Mouse (Mus musculus): Measurements from ENCODE around the gene Ranbp1. TPM values are rescaled to one million over a fixed set of nuclear protein-coding genes. Genes with fewer than 3 reads are reported as not detected.

Gene Ranbp1
- polyA plus RNA-seq, 1 experiment from 2014 or later = 1,409 TPM

DNA sequence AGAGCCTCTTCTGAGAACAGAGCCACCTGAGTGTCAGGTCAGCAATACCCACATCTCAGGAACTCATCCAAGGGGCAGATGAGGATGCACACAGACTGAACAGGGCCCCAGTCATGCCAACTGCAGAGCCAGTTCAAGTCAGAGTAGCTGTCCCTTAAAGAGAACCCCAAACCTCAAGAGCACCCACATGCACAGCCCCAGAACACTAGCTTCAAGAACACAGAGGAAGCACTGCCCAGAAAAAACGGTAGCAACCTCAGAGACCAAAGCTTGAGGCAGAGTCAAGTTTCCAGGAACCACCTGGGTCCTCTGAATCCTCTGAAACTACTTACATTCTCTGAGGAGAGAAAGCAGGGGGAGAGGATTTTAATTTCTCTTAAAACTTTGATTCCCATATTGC, 15.1 kb downstream of the Ranbp1 start:
- Histone ChIP-seq H3K36me3 (replicated peaks; ENCODE audit: control insufficient read depth, insufficient read depth, low read depth, low read length) (peaks cover 3% of the 10 kb centered on the region; the same call in 1 of the 2 replicates), H3K4me3 (ENCODE audit: low read depth, low read length) (no peak overlapping the region), H3K9ac (replicated peaks; ENCODE audit: low read length) (no peak overlapping the region; the same call in 1 of the 2 replicates), H3K27ac (replicated peaks; ENCODE audit: low read depth, low read length) (no peak overlapping the region), H3K9me3 (replicated peaks; ENCODE audit: control insufficient read depth, low read length) (no peaks in the 10 kb centered on the region), H3K4me1 (ENCODE audit: control insufficient read depth, insufficient read depth, low read length) (no peaks in the 10 kb centered on the region), H3K27me3 (ENCODE audit: control insufficient read depth, insufficient read depth, low read length) (no peaks in the 10 kb centered on the region), H3K4me2 (ENCODE audit: low read depth, low read length) (no peak overlapping the region)
- DNase-seq (ENCODE audit: low spot score) = no peak
- ATAC-seq (replicated peaks; ENCODE audit: insufficient number of reproducible peaks, low FRiP score, low TSS enrichment, low read depth) = no peak
- 50% methylated on average over 1 of the region's 1 CpGs for WGBS

DNA sequence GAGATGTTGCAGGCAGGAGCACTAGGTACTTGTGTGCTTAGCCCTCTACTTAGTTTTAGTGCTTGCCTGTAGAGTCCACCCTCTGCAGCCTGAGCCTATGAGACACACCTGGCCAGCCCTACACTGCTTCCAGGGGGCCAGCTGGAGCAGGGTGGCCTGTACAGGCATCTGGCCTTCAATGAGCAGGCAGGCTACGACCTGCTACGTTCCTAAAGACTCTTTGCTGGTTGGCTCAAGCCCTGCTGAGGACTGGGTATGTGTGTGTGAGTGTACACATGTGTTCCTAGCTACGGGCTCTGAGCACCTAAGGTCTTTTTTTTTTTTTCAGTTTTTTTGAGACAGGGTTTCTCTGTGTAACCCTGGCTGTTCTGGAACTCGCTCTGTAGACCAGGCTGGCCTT, 17.1 kb downstream of the Ranbp1 start:
- Histone ChIP-seq H3K9ac (replicated peaks; ENCODE audit: low read length) (no peak overlapping the region), H3K4me2 (ENCODE audit: low read depth, low read length) (no peak overlapping the region), H3K4me1 (ENCODE audit: control insufficient read depth, insufficient read depth, low read length) (no peaks in the 10 kb centered on the region), H3K27ac (replicated peaks; ENCODE audit: low read depth, low read length) (no peak overlapping the region), H3K4me3 (ENCODE audit: low read depth, low read length) (no peak overlapping the region), H3K36me3 (replicated peaks; ENCODE audit: control insufficient read depth, insufficient read depth, low read depth, low read length) (no peaks in the 10 kb centered on the region; the same call in 1 of the 2 replicates), H3K27me3 (ENCODE audit: control insufficient read depth, insufficient read depth, low read length) (no peaks in the 10 kb centered on the region), H3K9me3 (replicated peaks; ENCODE audit: control insufficient read depth, low read length) (no peaks in the 10 kb centered on the region)
- WGBS = 81% methylated on average over 4 of the region's 4 CpGs
- DNase-seq (ENCODE audit: low spot score) (no peak), ATAC-seq (replicated peaks; ENCODE audit: insufficient number of reproducible peaks, low FRiP score, low TSS enrichment, low read depth) (no peak)

DNA sequence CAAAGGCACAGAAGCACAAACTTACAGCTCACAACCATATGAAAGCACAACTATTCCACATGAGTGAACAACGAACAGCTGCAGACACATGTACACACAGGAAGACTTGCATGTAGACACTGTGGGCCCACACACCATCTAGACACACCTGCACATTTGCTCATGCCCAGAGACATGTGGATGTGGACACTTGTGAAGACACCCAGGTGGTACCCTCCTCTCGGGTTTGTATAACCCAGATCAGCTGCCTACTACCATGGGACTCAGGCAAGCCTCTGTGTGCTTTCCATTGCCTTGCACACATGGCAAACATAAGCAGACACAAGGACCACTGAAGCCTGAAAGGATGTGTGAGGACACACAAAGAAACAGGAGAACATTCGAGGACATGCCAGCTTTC, 17.5 kb downstream of the Ranbp1 start:
- no peaks in the 10 kb centered on the region for H3K27me3 ChIP-seq (ENCODE audit: control insufficient read depth, insufficient read depth, low read length)
- no peaks in the 10 kb centered on the region for H3K4me1 ChIP-seq (ENCODE audit: control insufficient read depth, insufficient read depth, low read length)
- no peaks in the 10 kb centered on the region for H3K9me3 ChIP-seq (replicated peaks; ENCODE audit: control insufficient read depth, low read length)
- DNase-seq (ENCODE audit: low spot score) (no peak), ATAC-seq (replicated peaks; ENCODE audit: insufficient number of reproducible peaks, low FRiP score, low TSS enrichment, low read depth) (no peak)
- 78% methylated on average over 3 of the region's 3 CpGs for WGBS
- H3K4me2 ChIP-seq (ENCODE audit: low read depth, low read length) = no peak overlapping the region
- no peaks in the 10 kb centered on the region; the same call in 1 of the 2 replicates for H3K36me3 ChIP-seq (replicated peaks; ENCODE audit: control insufficient read depth, insufficient read depth, low read depth, low read length)
- no peak overlapping the region for H3K9ac ChIP-seq (replicated peaks; ENCODE audit: low read length)
- H3K27ac ChIP-seq (replicated peaks; ENCODE audit: low read depth, low read length) = no peak overlapping the region
- H3K4me3 ChIP-seq (ENCODE audit: low read depth, low read length) = no peak overlapping the region

DNA sequence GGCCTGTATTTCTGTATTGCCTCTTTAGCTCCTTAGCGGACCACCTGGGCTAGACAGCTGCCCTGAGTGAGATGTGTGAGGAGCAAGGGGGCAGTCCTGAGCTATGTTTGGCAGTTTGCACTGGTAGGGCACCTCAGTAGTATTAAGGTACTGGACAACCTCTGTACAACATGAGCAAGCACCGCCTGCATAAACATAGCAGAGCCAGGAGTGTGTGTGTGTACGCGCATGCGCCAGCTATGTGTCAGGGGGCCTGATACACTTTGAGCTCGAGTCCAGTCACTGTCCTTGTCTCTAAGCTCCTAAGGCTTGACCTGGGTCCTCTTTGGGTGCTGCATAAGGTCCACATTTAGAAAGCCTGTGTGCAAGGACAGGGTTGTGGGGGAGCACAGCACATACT, 17.9 kb downstream of the Ranbp1 start:
- Histone ChIP-seq H3K4me2 (ENCODE audit: low read depth, low read length) (no peak overlapping the region), H3K27ac (replicated peaks; ENCODE audit: low read depth, low read length) (no peak overlapping the region), H3K4me1 (ENCODE audit: control insufficient read depth, insufficient read depth, low read length) (no peaks in the 10 kb centered on the region), H3K9me3 (replicated peaks; ENCODE audit: control insufficient read depth, low read length) (no peaks in the 10 kb centered on the region), H3K4me3 (ENCODE audit: low read depth, low read length) (no peak overlapping the region), H3K9ac (replicated peaks; ENCODE audit: low read length) (no peak overlapping the region), H3K36me3 (replicated peaks; ENCODE audit: control insufficient read depth, insufficient read depth, low read depth, low read length) (no peaks in the 10 kb centered on the region; the same call in 1 of the 2 replicates), H3K27me3 (ENCODE audit: control insufficient read depth, insufficient read depth, low read length) (no peaks in the 10 kb centered on the region)
- DNase-seq (ENCODE audit: low spot score) = no peak
- ATAC-seq (replicated peaks; ENCODE audit: insufficient number of reproducible peaks, low FRiP score, low TSS enrichment, low read depth) = no peak
- 97% methylated on average over 6 of the region's 6 CpGs for WGBS

DNA sequence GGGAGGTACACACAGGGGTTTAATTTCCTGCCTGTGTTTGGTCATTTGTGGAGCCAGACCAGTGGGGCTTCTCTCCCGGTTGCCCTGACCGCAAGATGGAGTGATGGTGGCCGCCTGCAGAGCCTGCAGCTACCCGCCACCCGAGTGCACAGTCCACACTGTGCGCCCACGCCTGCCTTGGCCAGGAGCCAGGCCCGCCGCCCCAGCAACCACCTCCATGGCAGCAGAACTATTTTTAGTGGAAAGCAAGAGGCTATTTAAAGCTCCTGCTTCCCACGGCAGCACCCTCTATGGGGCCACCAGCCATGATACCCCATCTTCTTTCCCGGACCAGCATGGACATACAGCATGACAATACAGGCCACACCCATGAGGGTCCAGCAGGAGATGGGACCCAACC, 18.9 kb downstream of the Ranbp1 start:
- Histone ChIP-seq H3K27ac (replicated peaks; ENCODE audit: low read depth, low read length) (no peak overlapping the region), H3K4me1 (ENCODE audit: control insufficient read depth, insufficient read depth, low read length) (no peaks in the 10 kb centered on the region), H3K9ac (replicated peaks; ENCODE audit: low read length) (no peak overlapping the region), H3K36me3 (replicated peaks; ENCODE audit: control insufficient read depth, insufficient read depth, low read depth, low read length) (no peaks in the 10 kb centered on the region; the same call in 1 of the 2 replicates), H3K27me3 (ENCODE audit: control insufficient read depth, insufficient read depth, low read length) (no peaks in the 10 kb centered on the region), H3K4me3 (ENCODE audit: low read depth, low read length) (no peak overlapping the region), H3K9me3 (replicated peaks; ENCODE audit: control insufficient read depth, low read length) (no peaks in the 10 kb centered on the region), H3K4me2 (ENCODE audit: low read depth, low read length) (no peak overlapping the region)
- DNase-seq (ENCODE audit: low spot score) = no peak
- 88% methylated on average over 11 of the region's 11 CpGs for WGBS
- ATAC-seq (replicated peaks; ENCODE audit: insufficient number of reproducible peaks, low FRiP score, low TSS enrichment, low read depth) = no peak

DNA sequence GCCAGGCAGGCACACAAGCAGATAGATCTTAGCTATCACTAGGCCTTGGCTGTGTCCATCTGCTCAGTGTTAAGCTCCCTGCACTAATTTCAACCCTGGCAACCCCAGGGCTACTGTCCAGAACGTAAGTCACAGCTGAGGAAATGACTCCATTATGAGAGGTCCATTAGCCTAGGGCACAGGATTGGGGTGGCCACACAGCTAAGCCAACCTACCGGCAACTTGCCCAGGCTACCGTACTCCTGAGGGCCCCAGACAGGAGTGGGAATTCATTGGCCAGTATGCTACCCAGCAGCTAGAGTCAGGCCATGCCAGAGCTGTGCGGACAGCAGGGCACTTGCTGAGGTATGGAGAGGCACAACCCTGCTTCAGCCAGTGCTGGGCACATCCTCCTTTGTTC, 19.7 kb downstream of the Ranbp1 start:
- H3K27me3 ChIP-seq (ENCODE audit: control insufficient read depth, insufficient read depth, low read length) = no peaks in the 10 kb centered on the region
- no peak for DNase-seq (ENCODE audit: low spot score)
- H3K4me2 ChIP-seq (ENCODE audit: low read depth, low read length) = no peak overlapping the region
- no peaks in the 10 kb centered on the region; the same call in 1 of the 2 replicates for H3K36me3 ChIP-seq (replicated peaks; ENCODE audit: control insufficient read depth, insufficient read depth, low read depth, low read length)
- H3K27ac ChIP-seq (replicated peaks; ENCODE audit: low read depth, low read length) = no peak overlapping the region
- no peaks in the 10 kb centered on the region for H3K9me3 ChIP-seq (replicated peaks; ENCODE audit: control insufficient read depth, low read length)
- WGBS = 92% methylated on average over 4 of the region's 4 CpGs
- no peak for ATAC-seq (replicated peaks; ENCODE audit: insufficient number of reproducible peaks, low FRiP score, low TSS enrichment, low read depth)
- H3K9ac ChIP-seq (replicated peaks; ENCODE audit: low read length) = no peak overlapping the region
- no peaks in the 10 kb centered on the region for H3K4me1 ChIP-seq (ENCODE audit: control insufficient read depth, insufficient read depth, low read length)
- no peak overlapping the region for H3K4me3 ChIP-seq (ENCODE audit: low read depth, low read length)

DNA sequence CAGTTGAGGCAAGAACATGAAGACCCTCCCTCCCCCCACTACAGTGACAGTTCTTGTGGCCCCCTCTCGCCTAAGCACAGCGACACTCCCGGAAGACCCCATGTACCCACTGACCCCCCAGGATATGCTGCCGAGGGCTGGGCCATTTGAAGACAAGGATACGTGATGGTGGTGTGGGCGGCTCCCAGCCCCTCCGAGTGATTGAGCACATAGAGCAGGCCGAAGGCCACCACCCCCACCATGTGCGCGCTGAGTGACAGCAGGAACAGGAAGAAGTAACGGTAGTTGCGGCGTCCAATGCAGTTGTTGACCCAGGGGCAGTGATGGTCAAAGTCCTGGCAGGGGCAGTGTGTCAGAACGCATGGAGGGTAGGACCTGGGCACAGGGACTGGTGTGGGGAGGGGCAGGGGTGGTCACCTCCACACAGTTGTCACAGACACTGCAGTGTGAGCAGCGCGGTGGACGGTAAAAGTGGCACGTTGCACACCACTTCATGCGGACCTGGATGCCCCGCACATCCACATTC, 20.6 kb downstream of the Ranbp1 start:
- Histone ChIP-seq H3K27ac (replicated peaks; ENCODE audit: low read depth, low read length) (no peak overlapping the region), H3K27me3 (ENCODE audit: control insufficient read depth, insufficient read depth, low read length) (no peaks in the 10 kb centered on the region), H3K4me2 (ENCODE audit: low read depth, low read length) (no peak overlapping the region), H3K36me3 (replicated peaks; ENCODE audit: control insufficient read depth, insufficient read depth, low read depth, low read length) (no peaks in the 10 kb centered on the region; the same call in 1 of the 2 replicates), H3K4me1 (ENCODE audit: control insufficient read depth, insufficient read depth, low read length) (no peaks in the 10 kb centered on the region), H3K9me3 (replicated peaks; ENCODE audit: control insufficient read depth, low read length) (no peaks in the 10 kb centered on the region), H3K9ac (replicated peaks; ENCODE audit: low read length) (no peak overlapping the region), H3K4me3 (ENCODE audit: low read depth, low read length) (no peak overlapping the region)
- ATAC-seq (replicated peaks; ENCODE audit: insufficient number of reproducible peaks, low FRiP score, low TSS enrichment, low read depth) (no peak), DNase-seq (ENCODE audit: low spot score) (no peak)
- 93% methylated on average over 20 of the region's 20 CpGs for WGBS

DNA sequence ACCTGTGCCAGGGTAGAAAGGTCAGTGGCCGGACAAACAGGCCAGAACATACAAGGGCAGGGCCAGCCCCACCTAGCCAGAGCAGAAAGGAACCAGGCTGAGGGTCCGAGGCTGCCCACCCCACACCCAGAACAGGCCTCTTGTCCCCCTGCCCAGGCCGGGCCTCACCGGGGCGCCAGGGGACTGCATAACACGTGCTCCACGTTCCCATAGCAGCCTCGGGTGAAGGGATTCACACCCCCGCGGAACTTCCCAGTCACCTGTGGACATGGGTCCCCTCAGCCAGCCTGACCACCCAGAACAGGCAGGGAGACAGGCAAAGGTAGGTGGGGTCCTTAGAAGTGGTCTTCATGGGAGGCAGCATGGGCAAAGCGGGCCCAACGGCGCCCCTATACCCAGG, 21.3 kb downstream of the Ranbp1 start:
- no peak for DNase-seq (ENCODE audit: low spot score)
- H3K36me3 ChIP-seq (replicated peaks; ENCODE audit: control insufficient read depth, insufficient read depth, low read depth, low read length) = no peaks in the 10 kb centered on the region; the same call in 1 of the 2 replicates
- no peak overlapping the region for H3K4me3 ChIP-seq (ENCODE audit: low read depth, low read length)
- no peak overlapping the region for H3K27ac ChIP-seq (replicated peaks; ENCODE audit: low read depth, low read length)
- H3K9me3 ChIP-seq (replicated peaks; ENCODE audit: control insufficient read depth, low read length) = no peaks in the 10 kb centered on the region
- H3K4me1 ChIP-seq (ENCODE audit: control insufficient read depth, insufficient read depth, low read length) = no peaks in the 10 kb centered on the region
- no peaks in the 10 kb centered on the region for H3K27me3 ChIP-seq (ENCODE audit: control insufficient read depth, insufficient read depth, low read length)
- no peak overlapping the region for H3K9ac ChIP-seq (replicated peaks; ENCODE audit: low read length)
- no peak overlapping the region for H3K4me2 ChIP-seq (ENCODE audit: low read depth, low read length)
- 93% methylated on average over 13 of the region's 13 CpGs for WGBS
- no peak for ATAC-seq (replicated peaks; ENCODE audit: insufficient number of reproducible peaks, low FRiP score, low TSS enrichment, low read depth)

Data from embryonic facial prominence, embryonic 11.5 days (tissue).